Mouse (Mus musculus) kidney, embryonic 15.5 days (tissue): Measurements from ENCODE around the gene Timm8a2. TPM values are rescaled to one million over a fixed set of nuclear protein-coding genes. Genes with fewer than 3 reads are reported as not detected.

Source experiments
- ATAC-seq: fragments of 200-750 bp; cut with Nextera tagmentation; replicated peaks from 2 replicates; pipeline ENCODE4 v1.8.0; 2017; ENCODE audit warnings: moderate TSS enrichment; ENCODE audit not compliant: low FRiP score
- H3K27ac ChIP-seq: fragments of 300-500 bp; sonication (generic); 2 replicates; pipeline ENCODE4 v1.5.1; 2015; ENCODE audit warnings: mild to moderate bottlenecking, inconsistent platforms
- H3K27me3 ChIP-seq: fragments of 300-500 bp; sonication (generic); 2 replicates; pipeline ENCODE4 v1.6.1; 2015; ENCODE audit warnings: inconsistent platforms
- H3K36me3 ChIP-seq: fragments of 300-500 bp; sonication (generic); 2 replicates; pipeline ENCODE4 v1.6.1; 2015; ENCODE audit warnings: inconsistent platforms
- H3K4me1 ChIP-seq: fragments of 300-500 bp; sonication (generic); 2 replicates; pipeline ENCODE4 v1.6.1; 2015; ENCODE audit warnings: inconsistent platforms
- H3K4me2 ChIP-seq: fragments of 300-500 bp; sonication (generic); 2 replicates; pipeline ENCODE4 v1.6.1; 2015; ENCODE audit warnings: moderate library complexity, mild to moderate bottlenecking, inconsistent platforms
- H3K4me3 ChIP-seq: fragments of 300-500 bp; sonication (generic); replicated peaks from 2 replicates; pipeline ENCODE4 v1.5.1; 2015; ENCODE audit warnings: mild to moderate bottlenecking, inconsistent platforms
- H3K9ac ChIP-seq: fragments of 300-500 bp; sonication (generic); 2 replicates; pipeline ENCODE4 v1.6.1; 2015; ENCODE audit warnings: mild to moderate bottlenecking, inconsistent platforms
- H3K9me3 ChIP-seq: fragments of 300-500 bp; sonication (generic); replicated peaks from 2 replicates; pipeline ENCODE4 v1.6.1; 2016; ENCODE audit warnings: inconsistent platforms
- WGBS: fragments of 180-500 bp; shearing (Covaris S2); methylation state at CpG from one replicate; pipeline ENCODE4 v1.1.7; 2015; ENCODE audit warnings: mixed read lengths; 5-methylcytosine and 5-hydroxymethylcytosine counted together
- polyA plus RNA-seq: library from polyadenylated mRNA; unstranded; fragments of >200 nt; fragmentation: Nextera tagmentation; extraction: Ambion mirVana; gene quantifications from 2 replicates; pipeline ENCODE4 v1.2.1, GENCODE M21; 2015

Gene Timm8a2
- not detected in 2 replicates for polyA plus RNA-seq

GRCm38 (mm10) chr14:122034451-122034850 is at the start of gene Timm8a2:
TSS of gene Timm8a2 (plus strand) at chr14:122034674.
- Histone ChIP-seq H3K4me2 (no peak within 1 kb of the TSS), H3K27ac (no peak within 1 kb of the TSS), H3K9me3 (no peaks in the 10 kb centered on the region), H3K4me3 (no peak within 1 kb of the TSS), H3K36me3 (no peaks in the 10 kb centered on the region), H3K27me3 (no peaks in the 10 kb centered on the region), H3K9ac (no peak within 1 kb of the TSS), H3K4me1 (peaks cover 2% of the 10 kb centered on the region; the same call in 1 of the 2 replicates)
- no peak for ATAC-seq
- WGBS = 95% methylated on average over 13 of the region's 13 CpGs

DNA sequence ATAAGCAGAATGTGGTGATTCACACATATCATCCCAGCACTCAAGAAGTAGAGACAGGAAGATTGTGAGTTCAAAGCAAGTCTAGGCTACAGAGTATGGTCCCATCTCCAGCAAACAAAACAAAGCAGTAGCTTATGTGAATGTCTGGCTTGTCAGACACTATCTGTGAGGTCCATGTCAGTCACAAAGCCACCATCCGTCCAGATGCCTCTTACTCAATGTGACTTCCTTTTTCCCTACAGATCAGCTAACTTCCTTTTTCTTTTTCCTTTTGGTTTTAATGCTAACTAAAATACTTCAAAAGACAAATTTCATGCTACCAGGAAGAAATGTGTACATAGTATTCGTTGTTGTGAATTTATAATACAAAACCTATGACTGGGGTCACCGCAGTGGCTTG is 49.0 kb upstream of the Timm8a2 start:
- Histone ChIP-seq H3K4me3 (no peak overlapping the region), H3K9ac (no peak overlapping the region), H3K4me1 (peaks cover 50% of the 10 kb centered on the region), H3K4me2 (no peak overlapping the region), H3K27me3 (no peaks in the 10 kb centered on the region), H3K9me3 (no peaks in the 10 kb centered on the region), H3K36me3 (no peaks in the 10 kb centered on the region), H3K27ac (peak overlapping the region; percentile 52; the same call in 1 of the 2 replicates)
- WGBS = 80% methylated on average over 3 of the region's 3 CpGs
- no peak for ATAC-seq

GRCm38 (mm10) chr14:121986028-121986427 is 48.4 kb upstream of the Timm8a2 start:
- 81% methylated on average over 6 of the region's 6 CpGs for whole genome bisulfite sequencing
- Histone ChIP-seq H3K9ac (no peak overlapping the region), H3K36me3 (no peaks in the 10 kb centered on the region), H3K4me1 (peaks cover 50% of the 10 kb centered on the region), H3K4me3 (no peak overlapping the region), H3K27ac (0 out of 2 replicates have a peak overlapping the region, but pooled peaks have one; percentile 52), H3K4me2 (no peak overlapping the region), H3K9me3 (no peaks in the 10 kb centered on the region), H3K27me3 (no peaks in the 10 kb centered on the region)
- no peak for ATAC-seq

DNA sequence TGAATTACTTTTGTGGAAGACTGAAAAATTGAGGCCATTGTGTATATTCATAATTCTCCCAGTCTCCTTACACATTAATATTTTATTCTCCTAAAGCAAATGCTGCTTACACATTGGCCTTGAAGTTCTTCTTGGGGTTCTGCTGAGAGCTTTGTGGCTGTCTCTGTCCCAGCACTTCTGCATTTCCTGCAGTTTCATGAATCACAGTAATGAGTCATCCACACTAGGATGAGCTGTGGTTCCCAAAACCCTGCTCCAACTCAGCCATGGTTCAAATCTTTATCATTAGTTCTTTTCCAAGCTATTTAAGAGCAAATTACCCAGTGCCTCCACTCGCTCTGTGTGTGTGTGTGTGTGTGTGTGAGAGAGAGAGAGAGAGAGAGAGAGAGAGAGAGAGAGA is 47.2 kb upstream of the Timm8a2 start:
- H3K4me2 ChIP-seq = no peak overlapping the region
- H3K27me3 ChIP-seq = no peaks in the 10 kb centered on the region
- WGBS = 88% methylated on average over 1 of the region's 1 CpGs
- 0 out of 2 replicates have a peak overlapping the region, but pooled peaks have one; percentile 18 for H3K27ac ChIP-seq
- H3K9me3 ChIP-seq = no peaks in the 10 kb centered on the region
- peaks cover 53% of the 10 kb centered on the region for H3K4me1 ChIP-seq
- H3K9ac ChIP-seq = no peak overlapping the region
- no peak overlapping the region for H3K4me3 ChIP-seq
- no peak for ATAC-seq
- no peaks in the 10 kb centered on the region for H3K36me3 ChIP-seq

DNA sequence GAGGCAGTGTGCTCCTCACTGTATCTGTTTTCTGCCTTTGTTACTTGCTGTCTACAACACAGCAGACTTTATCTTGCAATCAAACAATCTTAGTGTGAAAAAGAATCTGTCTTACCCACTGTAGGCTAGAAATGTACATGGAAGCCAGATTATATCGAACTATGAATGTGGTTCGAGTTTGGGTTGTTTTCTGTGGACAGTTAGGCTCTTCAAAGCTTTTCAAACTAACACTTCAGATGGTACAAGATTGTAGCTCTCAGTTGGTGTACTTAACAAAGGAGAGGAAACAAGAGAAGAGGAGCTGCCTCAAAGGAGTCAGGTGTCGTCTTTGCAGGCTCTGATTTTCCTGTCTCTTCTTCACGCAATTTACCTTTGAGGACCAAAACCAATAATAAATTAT is 46.8 kb upstream of the Timm8a2 start:
- H3K27ac ChIP-seq = 0 out of 2 replicates have a peak overlapping the region, but pooled peaks have one; percentile 18
- no peak for ATAC-seq
- no peak overlapping the region for H3K9ac ChIP-seq
- H3K4me3 ChIP-seq = no peak overlapping the region
- no peak overlapping the region for H3K4me2 ChIP-seq
- 54% methylated on average over 4 of the region's 4 CpGs for WGBS
- H3K27me3 ChIP-seq = no peaks in the 10 kb centered on the region
- no peaks in the 10 kb centered on the region for H3K36me3 ChIP-seq
- H3K9me3 ChIP-seq = no peaks in the 10 kb centered on the region
- H3K4me1 ChIP-seq = peaks cover 54% of the 10 kb centered on the region

DNA sequence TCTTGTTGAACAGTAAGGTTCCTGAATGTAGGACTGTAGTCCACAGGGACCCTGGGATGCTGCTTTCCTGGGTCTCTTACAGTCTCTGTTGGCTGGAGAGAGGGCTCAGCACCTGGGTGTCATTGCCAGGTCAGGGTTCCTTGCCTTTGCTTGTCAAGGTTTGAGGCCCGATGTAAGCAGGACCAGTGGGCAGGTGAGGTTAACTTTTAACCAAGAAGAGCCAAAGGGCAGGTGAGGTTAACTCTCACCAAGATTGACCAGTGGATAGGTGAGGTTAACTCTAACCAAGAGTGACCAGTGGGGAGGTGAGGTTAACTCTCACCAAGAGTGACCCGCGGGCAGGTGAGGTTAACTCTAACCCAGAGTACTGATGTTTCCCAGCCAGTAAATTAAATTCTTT is 45.1 kb upstream of the Timm8a2 start:
- Histone ChIP-seq H3K4me2 (no peak overlapping the region), H3K9ac (no peak overlapping the region), H3K36me3 (peaks cover 4% of the 10 kb centered on the region), H3K9me3 (no peaks in the 10 kb centered on the region), H3K27ac (0 out of 2 replicates have a peak overlapping the region, but pooled peaks have one; percentile 41), H3K27me3 (no peaks in the 10 kb centered on the region), H3K4me1 (peaks cover 40% of the 10 kb centered on the region), H3K4me3 (no peak overlapping the region)
- ATAC-seq = no peak
- 72% methylated on average over 3 of the region's 3 CpGs for WGBS

DNA sequence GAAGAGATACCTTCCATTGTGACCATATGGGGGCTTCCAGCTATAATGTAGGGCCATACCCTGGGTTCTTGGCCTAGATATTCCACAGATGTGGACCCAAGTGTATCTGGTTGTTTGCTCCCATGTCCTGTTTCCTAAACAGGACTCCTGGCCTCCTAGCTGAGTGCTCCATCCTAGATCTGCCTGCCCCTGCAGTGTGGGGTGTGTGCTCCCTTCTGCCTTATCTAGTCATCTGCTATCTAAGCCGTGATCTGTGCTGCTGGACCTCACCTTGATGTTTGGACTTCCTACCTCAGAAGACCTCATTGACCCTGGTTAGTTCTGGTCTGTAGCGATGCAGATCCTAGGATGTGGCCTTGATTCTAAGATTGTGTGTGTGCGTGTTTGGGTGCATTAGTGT is 44.6 kb upstream of the Timm8a2 start:
- H3K27me3 ChIP-seq = no peaks in the 10 kb centered on the region
- H3K9me3 ChIP-seq = no peaks in the 10 kb centered on the region
- no peak overlapping the region for H3K4me2 ChIP-seq
- 79% methylated on average over 3 of the region's 3 CpGs for WGBS
- H3K9ac ChIP-seq = no peak overlapping the region
- peak overlapping the region; percentile 32; the same call in 1 of the 2 replicates for H3K27ac ChIP-seq
- H3K4me1 ChIP-seq = peaks cover 37% of the 10 kb centered on the region
- no peak for ATAC-seq
- H3K36me3 ChIP-seq = peaks cover 9% of the 10 kb centered on the region
- no peak overlapping the region for H3K4me3 ChIP-seq

GRCm38 (mm10) chr14:121990897-121991296 is 43.6 kb upstream of the Timm8a2 start:
- no peak overlapping the region for H3K4me3 ChIP-seq
- H3K4me1 ChIP-seq = peaks cover 37% of the 10 kb centered on the region
- 80% methylated on average over 6 of the region's 6 CpGs for WGBS
- peaks cover 16% of the 10 kb centered on the region for H3K36me3 ChIP-seq
- no peak overlapping the region for H3K9ac ChIP-seq
- no peaks in the 10 kb centered on the region for H3K9me3 ChIP-seq
- ATAC-seq = no peak
- no peak overlapping the region for H3K4me2 ChIP-seq
- no peaks in the 10 kb centered on the region for H3K27me3 ChIP-seq
- H3K27ac ChIP-seq = no peak overlapping the region

DNA sequence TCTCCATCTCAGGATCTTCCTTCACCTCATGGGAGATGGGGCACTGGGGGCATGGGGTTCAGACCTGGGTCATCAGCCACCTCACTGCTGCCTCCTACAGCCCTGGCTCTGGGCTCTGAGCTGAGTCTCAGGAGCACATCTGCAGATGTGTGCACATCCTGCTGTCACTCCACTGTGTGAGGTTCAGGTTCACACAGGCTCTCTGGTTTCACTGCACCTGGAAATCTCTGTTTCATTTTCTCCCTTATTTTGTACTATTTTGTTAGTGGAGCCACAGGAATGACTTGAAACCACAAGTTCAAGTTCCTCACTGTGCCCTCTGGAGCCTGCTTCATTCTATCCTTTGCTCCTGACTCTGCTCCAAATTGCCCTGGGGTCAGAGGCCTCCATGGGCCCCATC is 42.6 kb upstream of the Timm8a2 start:
- H3K4me2 ChIP-seq = no peak overlapping the region
- peaks cover 19% of the 10 kb centered on the region for H3K36me3 ChIP-seq
- peak overlapping the region; percentile 34; the same call in 1 of the 2 replicates for H3K27ac ChIP-seq
- no peaks in the 10 kb centered on the region for H3K27me3 ChIP-seq
- peaks cover 37% of the 10 kb centered on the region for H3K4me1 ChIP-seq
- H3K4me3 ChIP-seq = no peak overlapping the region
- H3K9ac ChIP-seq = no peak overlapping the region
- no peaks in the 10 kb centered on the region for H3K9me3 ChIP-seq
- ATAC-seq = no peak

DNA sequence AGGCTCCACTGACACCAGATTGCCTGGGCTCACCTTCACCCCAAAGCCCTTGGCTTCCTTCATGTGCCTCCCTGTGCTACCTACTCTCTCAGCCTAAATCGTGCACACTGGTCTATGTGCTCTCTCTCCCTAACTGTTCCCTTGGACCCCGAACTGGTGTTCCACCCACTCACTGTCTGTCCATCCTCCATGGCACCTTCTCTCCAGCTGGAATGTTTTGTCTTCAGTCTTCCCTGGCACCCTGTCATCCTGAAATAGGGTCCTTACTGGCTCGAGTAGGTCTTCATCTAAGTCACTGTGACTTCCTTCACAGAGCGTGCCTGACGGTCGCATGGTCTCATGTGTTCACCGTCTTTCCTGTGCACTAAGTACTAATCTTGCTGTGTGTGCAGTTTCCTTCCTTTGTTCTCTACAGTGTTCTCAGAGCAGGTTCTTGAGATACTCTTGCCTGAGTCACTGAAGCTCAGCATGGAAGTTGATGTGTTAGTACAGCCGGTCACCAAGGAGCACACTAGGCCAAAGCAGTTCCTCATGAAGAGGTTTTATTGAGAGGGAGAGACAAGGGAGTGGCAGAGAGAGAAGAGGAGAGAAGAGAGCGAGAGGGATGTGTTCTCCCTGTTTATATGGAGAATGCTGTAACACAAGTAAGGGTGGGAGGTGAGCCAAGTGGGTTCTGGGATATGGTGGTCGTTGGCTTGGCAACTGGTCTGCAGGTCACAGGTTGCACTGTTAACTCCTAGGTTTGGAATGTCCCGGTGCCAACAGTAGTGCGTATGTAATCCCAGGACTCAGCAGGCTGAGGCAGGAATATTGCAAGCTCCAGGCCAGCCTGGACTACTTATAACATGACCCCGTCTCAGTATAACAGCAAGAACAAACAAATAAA is 41.8 kb upstream of the Timm8a2 start:
- Histone ChIP-seq H3K4me2 (no peak overlapping the region), H3K27me3 (no peaks in the 10 kb centered on the region), H3K27ac (peak overlapping the region; percentile 34; the same call in 1 of the 2 replicates), H3K4me1 (peaks cover 32% of the 10 kb centered on the region), H3K9ac (no peak overlapping the region), H3K9me3 (no peaks in the 10 kb centered on the region), H3K4me3 (no peak overlapping the region), H3K36me3 (peaks cover 21% of the 10 kb centered on the region)
- 76% methylated on average over 13 of the region's 13 CpGs for WGBS
- ATAC-seq = no peak

GRCm38 (mm10) chr14:121993616-121994015 is 40.9 kb upstream of the Timm8a2 start:
- Histone ChIP-seq H3K9me3 (no peaks in the 10 kb centered on the region), H3K4me1 (peaks cover 23% of the 10 kb centered on the region), H3K4me3 (no peak overlapping the region), H3K4me2 (no peak overlapping the region), H3K27ac (no peak overlapping the region), H3K27me3 (no peaks in the 10 kb centered on the region), H3K36me3 (peaks cover 26% of the 10 kb centered on the region), H3K9ac (no peak overlapping the region)
- no peak for ATAC-seq
- WGBS = 87% methylated on average over 4 of the region's 4 CpGs

- 93% methylated on average over 17 of the region's 17 CpGs for WGBS
Measured at GRCm38 (mm10) chr14:121994171-121994700, 40.2 kb upstream of the Timm8a2 start.

More at GRCm38 (mm10) chr14:121994171-121994700, 40.2 kb upstream of the Timm8a2 start:
- H3K4me3 ChIP-seq = no peak overlapping the region
- H3K9me3 ChIP-seq = no peaks in the 10 kb centered on the region
- peaks cover 17% of the 10 kb centered on the region for H3K4me1 ChIP-seq
- no peaks in the 10 kb centered on the region for H3K27me3 ChIP-seq
- H3K36me3 ChIP-seq = peaks cover 26% of the 10 kb centered on the region
- H3K9ac ChIP-seq = no peak overlapping the region
- ATAC-seq = no peak
- H3K27ac ChIP-seq = no peak overlapping the region
- H3K4me2 ChIP-seq = no peak overlapping the region
